Mouse (Mus musculus): ENCODE measurements around the gene Sstr3.

The Sstr3 gene

DNA sequence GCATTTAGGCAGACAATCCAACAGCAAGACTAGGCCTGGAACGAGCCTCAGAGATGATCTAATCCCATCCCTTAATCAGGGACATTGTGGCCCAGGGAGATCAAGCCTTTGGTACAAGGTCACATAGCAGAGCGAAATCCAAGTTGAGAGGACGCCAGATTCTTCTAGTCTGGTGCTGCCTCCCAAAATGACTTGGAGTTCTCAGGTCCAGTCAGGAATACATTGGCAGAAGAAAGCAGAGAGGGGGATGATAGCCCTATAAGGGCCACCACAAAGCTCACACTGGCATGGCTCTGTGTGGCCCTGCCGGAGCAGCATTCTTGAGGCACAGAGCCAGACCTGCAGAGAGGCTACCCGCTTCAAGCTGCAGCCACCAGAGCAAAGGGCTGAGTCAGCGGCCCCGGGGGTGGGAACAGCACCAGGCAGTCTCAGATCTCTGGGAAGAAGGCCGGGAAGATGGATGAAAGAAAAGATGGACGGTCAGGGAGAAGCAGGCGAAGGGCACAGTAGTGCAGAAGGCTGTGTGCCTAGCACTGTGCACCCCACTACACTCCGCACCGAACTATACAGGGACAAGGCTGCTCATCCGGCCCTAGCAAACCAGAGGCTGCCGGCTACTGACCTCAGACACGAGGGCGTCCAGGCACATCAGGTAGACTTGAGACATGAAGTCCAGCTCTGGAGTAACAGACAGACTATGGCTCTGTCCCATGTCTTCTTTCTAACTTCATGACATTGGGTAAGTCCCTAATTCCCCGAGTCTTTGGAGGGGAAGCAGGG, 13.6 kb downstream of the Sstr3 start, which contains the start of gene C1qtnf6:
Gene C1qtnf6, minus strand, starts transcription at position 746 of the 780 bp plus-strand sequence.
- no peak for DNase-seq (ENCODE audit: low spot score)

DNA sequence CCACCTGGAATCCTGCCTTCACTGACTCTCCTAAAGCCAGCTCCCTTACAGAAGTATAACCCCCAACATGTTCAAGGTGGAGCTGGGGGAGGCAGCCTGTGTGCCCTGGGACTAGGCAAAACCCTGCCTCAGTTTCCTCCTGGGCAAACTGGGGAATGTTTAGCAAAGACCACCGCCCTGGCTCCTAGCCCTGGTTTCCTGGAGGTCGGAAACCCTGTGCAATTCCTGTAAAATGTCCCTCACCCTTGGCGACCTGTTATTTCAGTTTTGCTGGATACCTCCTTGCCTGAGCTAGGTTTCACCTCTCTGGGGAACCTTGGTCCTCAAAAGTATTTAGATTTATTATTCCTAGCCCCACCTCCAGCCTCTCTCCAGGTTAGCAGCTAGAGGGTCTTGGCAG, 14.3 kb downstream of the Sstr3 start:
- DNase-seq (ENCODE audit: low spot score) = no peak

DNA sequence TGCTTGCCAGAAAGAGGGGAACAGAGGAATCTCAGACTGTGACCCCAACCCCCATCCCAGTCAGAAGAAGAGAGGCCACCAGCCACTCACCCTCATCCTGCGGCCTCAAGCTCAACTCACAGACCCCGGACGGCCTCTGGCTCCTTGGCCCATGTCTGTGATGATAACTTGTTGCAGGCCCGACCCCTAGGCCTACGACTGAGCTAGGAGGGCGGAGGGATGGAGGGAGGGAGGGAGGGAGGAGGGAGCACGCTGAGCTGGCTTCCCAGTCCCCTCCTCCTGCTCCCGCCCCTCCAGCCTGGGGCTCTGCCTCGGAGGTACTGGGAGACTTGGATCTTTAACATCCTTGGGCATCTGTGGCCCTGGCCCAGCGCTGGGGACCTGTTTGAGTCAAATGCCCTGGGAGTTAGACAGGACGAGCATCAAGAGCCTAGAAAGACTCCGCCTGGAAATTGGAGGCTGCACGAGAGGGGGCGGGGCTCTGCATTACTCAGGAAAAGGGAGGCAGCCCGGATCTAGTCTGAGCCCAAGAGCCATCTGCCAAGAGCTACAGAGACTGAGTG, 15.0 kb downstream of the Sstr3 start:
- DNase-seq (ENCODE audit: low spot score) = no peak

DNA sequence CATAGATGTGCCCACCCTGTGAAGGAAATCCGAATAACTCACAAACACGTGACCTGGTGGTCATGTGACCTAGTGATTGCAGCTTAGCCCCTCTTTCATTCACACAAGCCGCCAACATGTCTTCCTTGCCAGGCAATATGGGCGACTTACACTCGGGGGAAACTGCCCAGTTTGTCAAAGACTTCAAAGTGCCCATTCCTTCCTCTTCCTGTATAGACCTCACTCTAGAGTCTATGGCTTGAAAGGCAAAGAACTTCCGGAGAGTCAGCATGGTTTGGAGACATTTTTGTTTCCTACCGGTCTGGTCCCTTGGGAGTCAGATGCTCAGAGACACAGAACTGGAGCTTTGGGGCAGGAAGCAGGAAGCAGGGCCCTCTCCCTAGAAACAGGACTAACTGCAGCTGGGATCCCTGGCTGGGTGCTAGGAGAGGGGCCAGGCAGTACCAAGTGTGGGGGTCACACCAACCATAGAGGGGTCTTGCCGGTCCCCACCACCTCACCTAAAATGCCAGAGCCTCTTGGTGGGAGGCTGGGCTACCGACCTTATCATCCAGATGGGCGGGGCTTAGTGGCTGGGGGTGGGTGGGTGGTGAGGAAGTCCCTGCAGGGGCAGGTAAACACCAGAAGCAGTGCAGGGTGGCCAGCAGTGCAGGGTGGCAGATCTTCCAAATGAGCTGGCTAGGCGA, 15.6 kb downstream of the Sstr3 start:
- no peak for DNase-seq (ENCODE audit: low spot score)

DNA sequence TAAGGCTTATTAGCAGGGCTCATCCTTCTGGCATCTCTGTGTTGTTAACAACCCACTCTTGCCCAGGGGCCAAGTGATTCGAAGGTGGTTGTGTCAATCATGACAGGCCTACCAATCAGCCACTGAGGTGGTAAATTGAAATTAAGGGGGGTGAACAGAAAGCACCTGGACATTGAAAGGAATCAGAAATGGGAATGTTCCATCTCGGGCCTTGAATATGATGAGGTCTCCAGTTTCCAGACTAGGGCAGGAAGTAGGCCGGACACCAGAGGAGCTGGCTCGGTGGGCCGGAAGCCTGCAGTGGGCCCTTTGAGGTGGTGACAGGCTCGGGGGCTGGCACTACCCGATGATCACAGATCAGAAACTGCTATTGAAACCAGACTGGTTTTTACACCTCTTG, 16.5 kb downstream of the Sstr3 start:
- DNase-seq (ENCODE audit: low spot score) = no peak

DNA sequence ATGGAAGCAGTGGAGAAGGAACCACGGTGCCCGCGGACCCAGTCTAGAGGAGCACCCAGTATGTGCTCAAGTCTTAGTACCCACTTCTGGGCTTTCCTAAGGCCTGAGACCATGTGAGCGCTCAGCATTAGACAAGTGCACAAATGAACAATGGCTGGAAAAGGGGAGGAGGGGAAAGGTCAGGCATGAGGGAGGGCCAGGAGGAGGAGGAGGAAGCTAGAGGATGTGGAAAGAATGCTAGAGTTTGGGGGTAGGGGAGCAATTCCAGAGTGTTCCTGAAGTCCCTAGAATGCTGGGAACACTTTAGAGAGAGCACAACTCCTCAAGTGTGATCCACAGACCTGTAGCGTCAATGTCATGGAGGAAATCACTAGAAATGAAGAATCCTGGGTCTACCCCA, 20.3 kb downstream of the Sstr3 start:
- no peak for DNase-seq (ENCODE audit: low spot score)

DNA sequence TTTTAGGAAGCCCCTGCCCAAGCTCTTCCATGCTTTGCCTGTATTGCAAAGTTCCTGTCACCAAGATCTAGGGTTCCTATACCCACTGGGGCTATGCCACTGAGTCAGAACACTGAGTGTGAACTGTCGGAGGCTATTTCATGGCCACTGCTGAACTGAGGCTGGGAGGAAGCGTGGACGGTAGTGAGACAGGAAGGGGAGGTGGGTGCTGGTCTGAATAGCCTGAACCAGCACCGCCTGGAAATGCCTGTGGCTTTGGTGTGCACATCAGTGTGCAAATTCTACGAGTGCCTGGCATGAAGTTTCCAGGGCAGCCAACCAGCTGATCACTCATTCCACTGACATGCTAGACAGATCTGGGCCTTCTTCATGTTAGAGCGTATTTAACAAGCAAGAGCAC, 22.6 kb downstream of the Sstr3 start:
- no peak for DNase-seq (ENCODE audit: low spot score)

DNA sequence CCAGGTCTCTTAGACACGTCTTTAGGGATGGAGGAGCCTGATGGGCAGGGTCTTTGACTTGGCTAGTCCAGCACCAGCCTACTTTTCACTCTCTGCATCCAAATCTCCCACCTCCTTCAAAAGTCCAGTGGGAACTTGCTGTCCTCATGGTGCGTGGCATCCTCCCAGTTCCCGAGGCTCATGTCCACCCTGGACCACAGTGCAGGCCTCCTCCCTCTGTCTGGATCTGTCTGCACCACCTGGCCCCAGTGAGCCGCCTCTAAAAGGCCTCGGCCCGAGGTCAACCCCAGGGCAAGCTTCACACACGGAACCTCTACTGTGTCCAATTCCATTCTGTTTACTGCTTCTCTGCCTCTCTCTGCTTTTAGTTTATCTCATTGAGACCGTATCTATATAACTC, 23.2 kb downstream of the Sstr3 start:
- no peak for DNase-seq (ENCODE audit: low spot score)

DNA sequence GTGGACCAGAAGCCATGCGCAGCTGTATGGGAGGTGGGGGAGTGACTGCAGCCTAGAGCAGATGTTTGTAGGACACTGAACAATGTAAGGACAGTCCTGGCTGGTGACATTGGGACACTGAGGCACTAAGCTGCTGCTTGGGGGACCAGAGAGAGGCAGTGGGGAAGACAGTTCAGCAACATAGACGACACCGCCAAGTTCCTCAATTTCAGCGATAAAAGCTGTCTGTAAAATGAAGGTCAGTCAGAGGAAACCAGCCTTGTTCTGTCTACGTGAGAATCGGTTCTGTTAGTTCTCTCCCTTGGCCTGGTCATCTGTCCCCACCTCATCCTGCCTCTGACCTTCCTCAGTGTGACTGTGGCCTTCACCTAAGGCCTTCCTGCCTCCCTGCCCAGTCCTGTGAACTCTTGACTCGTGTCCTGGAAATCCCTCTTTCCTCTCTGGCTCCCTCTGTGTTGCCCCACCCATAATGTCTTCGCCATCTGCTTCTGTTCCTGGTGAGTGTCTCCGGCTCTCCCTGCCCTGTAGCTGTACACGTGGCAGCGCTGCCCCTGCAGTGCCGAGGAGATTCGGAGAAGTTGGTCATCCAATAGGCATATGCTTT, 24.3 kb downstream of the Sstr3 start:
- no peak for DNase-seq (ENCODE audit: low spot score)

DNA sequence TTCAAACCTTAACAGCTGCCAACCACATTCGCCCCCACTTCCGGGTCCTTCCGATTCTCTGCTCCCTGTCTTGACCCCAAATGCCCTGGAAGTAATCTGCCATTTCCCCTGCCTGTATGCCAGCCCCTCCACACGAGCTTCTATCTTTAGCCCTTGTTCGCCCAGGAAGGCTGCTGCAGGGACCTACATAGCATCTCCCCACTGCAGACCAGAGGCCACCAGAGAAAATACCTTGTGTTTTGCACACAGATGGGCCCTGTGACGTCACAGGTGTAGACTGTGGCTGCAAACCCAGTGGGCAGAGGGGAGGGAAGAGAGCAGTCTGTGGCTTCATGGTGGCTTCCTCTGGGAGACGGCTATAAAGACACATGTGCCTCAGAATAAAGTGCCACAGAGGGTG, 26.3 kb downstream of the Sstr3 start:
- DNase-seq (ENCODE audit: low spot score) = no peak

DNA sequence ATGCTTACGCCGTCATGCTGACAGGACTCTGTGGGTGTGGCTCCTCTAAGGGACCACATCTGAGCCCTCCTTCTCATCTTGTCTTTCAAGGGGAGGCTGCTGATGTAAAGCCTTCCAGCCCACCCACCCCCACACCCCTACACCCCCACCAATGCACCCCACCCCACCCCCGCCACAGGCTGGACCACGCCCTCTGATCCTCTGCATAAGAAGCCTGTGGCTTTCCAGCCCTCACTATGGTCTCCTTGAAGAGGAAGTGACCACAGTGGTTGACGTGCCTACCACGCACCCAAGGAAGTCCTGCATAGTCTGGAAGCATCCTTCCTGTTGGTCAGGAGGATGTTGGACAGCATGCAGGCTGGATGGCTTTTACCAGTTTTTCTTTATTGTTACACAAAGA, 28.7 kb downstream of the Sstr3 start:
- DNase-seq (ENCODE audit: low spot score) = no peak

DNA sequence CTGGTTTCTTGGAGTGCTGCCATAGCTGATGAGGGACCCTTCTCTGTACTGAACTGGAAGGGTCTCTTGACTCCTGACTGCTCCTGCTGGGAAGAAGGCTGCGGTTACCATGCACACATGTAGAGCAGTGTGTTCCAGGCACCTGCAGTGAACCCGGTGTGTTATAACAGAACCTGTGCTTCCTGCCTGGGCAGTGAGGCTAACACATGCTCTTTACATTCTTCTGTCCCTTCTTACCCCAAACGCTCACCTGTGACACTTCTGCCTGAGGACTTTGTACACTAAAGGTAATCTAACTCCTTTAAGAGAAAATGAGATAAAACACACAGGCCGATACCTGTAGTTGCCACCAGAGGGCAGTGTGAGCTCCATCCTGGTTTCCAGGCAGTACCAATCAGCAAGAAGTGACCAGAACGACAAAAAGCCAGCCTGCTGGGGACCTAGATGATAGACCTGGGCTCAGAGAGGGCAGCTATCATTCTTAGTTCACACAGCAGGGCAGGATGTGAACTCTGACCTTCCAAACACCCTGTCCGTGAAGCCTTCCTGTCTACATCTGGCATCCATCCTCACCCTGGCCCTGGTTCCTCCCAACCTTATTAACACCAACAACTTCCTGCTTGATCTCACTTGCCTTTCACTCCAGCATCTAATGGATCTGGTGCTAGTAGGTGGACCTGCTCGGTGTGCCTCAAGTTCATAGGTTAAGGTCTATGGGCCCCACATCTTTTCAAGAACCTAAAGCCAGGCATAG, 29.9 kb downstream of the Sstr3 start:
- peak; percentile 57 for DNase-seq (ENCODE audit: low spot score)

DNA sequence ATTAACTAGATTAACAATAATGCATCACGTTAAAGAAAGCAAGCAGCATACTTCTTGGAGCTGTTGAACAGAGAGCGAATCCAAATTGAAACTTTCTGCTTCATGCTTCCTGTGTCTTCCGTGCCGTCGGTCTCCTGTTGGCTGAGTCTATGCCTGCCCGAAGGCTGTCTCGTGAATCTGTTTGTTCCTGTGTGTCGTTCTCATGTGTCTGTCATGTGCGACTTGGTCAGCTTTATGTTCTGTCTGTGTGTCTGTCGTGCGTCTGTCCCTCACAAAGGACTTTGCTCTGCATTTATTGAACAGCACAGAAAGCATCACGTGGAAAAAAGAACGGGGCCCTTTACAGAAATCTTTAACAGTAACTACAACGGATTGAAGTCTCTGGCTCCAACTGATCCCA, 31.5 kb downstream of the Sstr3 start:
- DNase-seq (ENCODE audit: low spot score) = no peak

DNA sequence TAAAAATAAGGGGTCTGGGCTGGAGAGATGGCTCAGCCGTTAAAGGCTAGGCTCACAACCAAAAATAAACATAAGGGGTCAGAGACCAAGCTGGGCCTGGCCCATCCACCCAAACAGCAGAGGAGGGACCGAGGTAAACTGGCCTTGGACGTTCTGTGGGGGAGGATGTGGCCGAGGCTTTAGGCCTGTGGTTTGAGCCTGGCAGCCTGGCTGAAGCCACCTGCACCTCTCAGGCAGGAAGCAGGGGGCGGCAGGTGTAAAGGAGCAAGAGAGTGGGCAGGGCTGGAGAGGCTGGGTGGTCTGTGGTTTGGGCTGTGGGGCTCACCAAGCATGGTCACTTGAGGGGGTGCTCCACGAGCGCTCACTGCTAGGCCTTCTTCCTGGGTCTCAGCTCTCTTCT, 32.5 kb downstream of the Sstr3 start:
- no peak for DNase-seq (ENCODE audit: low spot score)

DNA sequence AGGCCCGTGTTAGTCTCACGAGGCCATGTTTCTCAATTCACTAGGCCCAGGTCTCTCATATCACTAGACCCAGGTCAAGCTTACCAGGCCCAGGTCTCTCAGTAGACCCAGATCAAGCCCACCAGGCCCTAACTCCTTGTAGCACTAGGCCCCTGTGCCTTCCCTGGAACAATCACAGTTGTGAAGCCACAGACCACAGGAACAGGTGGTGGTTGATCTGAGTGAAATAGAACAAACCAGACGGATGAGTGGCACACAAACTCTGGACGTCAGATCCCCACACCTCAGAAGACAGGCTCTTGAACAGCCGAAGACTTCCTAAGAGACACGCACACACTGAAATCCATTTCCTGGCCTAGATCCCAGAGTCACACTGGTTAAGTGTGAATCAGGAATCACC, 33.7 kb downstream of the Sstr3 start:
- no peak for DNase-seq (ENCODE audit: low spot score)

DNA sequence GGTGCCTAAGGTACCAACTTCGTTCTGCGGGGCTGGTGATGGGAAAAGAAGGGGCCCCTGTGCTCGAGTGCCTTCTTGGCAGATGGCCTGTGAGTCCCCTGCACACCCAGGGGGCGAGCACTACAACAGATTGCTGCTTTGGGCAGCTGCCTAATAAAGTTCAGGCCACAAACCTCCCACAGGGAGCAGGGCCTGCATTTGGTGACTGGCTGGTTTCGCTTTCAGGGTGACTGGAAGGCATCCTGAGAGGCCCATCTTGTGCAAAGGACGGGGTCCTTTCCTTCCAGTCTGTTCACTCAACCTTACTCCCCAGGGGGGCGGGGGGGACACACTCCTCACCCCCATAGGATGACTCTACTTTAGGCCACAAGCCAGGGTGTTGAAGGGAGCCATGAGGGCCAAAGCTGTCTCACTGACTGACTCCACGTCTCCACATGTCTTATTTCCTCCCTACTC, 34.3 kb downstream of the Sstr3 start:
- no peak for DNase-seq (ENCODE audit: low spot score)

DNA sequence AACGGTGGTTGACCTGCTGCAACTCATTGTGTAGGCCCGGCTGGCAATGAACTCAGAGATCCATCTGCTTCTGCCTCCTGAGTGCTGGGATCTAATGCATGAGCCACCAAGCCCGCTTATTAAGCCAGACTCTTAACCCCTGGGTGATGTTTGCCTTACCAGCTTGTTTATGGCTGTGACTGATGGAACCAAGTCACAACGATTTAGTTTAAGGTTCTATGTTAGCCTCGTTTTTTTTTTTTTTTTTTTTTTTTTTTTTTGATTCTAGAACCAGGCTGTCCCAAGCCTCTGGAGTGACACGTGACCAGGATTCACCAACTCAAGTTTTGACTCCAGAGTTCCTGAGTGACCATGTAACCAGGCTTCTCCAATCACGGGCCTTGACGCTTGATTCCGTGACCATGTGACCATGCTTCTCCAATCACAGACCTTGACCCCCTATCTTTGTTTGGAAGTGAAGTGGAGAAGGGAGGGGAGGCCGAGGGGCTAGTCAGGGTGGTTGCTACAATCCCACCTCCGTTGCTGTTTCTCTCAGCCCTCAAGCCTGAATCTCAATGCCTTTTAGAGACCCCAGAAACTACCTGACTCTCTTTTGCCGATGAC, 35.1 kb downstream of the Sstr3 start:
- DNase-seq (ENCODE audit: low spot score) = no peak

DNA sequence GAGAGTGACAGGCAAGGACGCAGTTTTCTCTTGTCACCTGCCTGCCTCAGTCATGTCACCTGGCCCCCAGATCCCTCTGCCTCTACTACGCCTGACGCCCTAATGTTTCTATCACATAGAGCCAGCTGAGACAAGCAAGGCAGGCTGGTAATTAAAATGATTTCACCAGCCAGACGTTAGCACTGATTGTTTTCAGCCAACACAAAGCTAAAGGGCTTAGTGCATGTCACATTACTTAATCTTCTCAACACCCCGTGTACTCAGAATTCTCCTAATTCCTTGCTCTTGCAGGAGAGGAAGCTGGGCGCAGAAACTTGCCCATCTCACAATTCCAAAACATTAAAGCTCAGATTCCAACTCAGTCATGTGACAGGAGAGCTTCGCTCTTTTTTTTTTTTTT, 36.0 kb downstream of the Sstr3 start:
- no peak for DNase-seq (ENCODE audit: low spot score)

DNA sequence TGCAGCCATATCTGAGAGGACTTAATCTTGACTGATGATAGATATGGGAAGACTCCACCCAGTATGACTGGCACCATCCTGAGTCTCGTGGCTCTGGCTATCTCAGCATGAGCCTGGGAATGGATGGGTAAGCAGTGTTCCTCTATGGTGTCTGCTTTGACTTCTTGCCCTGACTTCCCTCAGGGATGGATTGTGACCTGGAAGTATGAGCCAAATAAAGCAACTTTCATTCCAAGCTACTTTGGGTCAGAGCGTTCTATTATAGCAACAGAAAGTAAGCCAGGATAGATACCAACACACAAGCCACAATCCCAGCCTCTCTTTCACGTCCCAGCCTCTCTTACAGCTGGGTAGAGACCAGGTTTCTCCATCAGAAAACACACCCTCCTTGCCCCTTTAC, 38.9 kb downstream of the Sstr3 start:
- no peak for DNase-seq (ENCODE audit: low spot score)

DNA sequence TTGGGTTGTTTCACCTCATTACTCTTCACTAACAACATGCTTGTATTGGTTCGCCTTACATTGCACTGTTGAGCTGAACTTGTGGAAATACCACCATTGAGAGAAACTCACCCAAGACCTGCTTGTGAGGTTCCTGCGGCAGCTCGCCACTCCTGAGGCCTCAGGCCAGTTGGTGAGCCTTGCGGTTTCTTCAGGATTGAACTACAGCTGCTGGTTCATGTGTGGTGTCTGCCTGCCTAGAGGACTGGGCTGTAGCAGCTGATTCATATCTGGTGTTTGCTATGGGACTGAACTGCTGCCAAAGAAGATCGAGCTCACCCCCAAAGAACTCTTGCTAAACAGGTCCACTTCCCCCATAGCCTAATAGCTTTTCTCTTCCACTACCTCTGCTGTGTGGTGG, 39.7 kb downstream of the Sstr3 start:
- DNase-seq (ENCODE audit: low spot score) = no peak

DNA sequence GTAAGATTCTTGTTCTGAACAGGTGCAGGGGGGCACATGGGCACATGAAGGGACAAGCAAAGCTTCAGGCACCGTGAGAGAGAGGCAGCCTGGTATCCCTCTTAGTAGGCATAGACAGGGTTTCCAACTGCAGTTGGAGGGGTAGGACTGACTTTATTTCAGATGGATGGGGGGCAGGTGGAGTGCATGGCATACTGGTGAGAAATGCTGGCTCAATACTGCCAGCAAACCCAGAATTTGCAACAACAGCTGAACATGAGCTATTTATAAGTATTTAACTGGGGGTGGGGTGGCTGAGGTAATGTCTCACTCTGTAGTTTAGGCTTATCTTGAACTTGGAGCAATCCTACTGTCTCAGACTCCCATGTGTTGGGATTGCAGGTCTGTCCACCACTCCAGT, 40.5 kb downstream of the Sstr3 start:
- DNase-seq (ENCODE audit: low spot score) = no peak
